Mouse (Mus musculus) v-Abl transformed pro-B cells (cell line): ENCODE results near the gene Lrrc28.

Source experiments
- in situ Hi-C, 2 experiments: fragments of 400-800 bp; cut with MboI; formaldehyde crosslinking; loops; one replicate each; pipeline ENCODE4 v1.15.1; 2025; ENCODE audit not compliant: unreplicated experiment in 2 of 2

Lrrc28 gene

GRCm38 (mm10) chr7:67644833-67645680 is at the start of gene Lrrc28:
TSS of gene Lrrc28 (minus strand) at chr7:67645268.
- in situ Hi-C loops, result loop anchor here (5.0 to 25.0 kb wide), 6 partner anchors 283 to 1958 kb away; partner anchors contain the start of genes Asb7 (in 1 of the 2), Lins1 (in 1 of the 2), Mef2a (in 1 of the 2) and Selenos (in 1 of the 2)

DNA sequence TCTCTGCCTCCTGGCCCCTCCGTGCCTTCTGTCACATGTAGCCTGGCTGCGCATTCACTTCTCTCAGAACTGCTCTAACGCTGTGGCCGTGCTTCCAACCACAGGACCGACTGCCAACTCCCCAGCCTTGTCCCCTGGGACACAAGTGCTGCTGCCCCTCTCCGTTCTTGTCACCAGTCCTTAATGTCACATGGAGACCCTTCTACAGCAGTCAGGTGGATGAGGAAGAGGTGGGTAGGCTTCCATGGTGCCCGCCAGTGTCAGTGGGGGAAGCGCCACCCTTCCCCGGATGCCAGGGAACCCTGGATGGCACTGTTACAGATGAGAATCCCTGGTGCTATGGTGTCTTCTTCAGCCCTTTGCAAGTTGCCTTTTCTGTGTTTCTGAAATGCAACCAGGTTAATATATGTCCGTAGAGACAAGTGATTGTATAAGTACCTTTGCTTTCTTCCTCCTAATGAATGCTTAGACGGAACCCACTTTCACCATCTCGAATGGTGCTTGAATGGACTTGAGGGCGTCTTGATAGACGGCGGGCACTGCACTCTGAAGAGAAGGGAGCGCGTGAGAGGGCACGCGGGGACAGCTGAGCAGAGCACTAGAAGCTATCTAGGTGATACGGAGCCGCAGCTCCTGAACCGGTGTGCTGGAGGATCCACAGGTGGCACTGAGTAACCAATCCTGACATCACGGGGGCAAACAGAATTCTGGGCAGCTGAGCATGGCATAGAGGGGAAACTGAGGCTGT is 47.9 kb upstream of the Lrrc28 start:
- in situ Hi-C loops, result no loop called here

DNA sequence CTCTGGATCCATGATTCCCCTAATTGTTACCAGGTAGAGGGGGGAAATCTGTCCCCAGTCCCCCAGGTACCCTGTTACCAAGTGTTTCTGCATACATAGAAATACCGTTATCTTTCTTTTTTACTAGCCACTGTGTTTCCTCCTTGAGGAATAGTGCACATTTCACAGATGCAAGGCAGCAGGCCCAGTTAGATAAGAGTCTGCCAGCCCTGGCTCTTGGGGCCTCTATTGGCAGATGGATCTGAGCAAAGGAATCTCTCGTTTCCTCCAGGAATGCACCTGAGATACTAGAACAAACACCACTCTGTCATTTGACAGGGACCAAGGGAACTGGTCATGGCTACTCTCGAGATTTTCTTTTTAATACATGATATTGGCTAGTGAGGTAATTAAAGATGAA is 47.1 kb upstream of the Lrrc28 start:
- in situ Hi-C loops, result no loop called here

- in situ Hi-C loops, result no loop called here
These were observed 46.0 kb upstream of the Lrrc28 start for GRCm38 (mm10) chr7:67691036-67691435.

DNA sequence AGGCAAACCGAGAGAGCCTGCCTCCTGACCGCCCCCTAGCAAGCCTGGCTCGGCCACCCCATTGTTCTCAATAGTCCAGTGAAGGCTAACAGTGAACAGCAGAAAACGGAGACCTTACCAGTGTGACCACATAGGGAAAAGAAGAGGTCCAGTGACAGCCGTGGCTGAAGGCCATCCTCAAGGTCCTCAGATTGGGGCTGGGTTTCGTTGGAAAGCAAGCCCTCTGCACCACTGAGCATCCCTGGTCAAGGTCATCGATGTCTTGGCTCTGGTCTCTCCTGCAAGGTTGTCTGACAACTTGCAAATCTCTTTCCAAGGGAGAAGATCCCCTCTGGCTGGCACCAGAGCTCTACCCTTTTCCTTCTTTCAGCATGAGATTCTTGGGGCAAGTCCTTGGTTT is 44.7 kb upstream of the Lrrc28 start:
- in situ Hi-C loops, result no loop called here

DNA sequence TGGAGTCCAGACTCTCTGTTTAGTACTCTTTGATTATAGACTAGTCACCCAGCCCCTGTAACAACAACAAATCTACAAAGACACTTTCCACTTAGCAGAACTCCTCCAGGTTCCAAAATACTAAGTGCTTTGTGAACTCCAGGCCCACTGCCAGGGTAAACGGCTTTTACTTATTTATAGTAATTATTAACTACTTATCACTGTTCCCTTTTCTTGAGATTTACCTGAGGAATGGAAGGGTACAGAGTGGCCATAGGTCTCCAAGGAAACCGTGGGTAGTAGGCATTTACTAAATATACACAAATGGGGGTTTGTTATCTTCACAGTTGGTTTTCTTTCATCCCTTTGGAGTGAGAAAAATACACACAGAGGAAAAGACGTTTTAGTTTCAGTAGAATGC is 43.2 kb upstream of the Lrrc28 start:
- in situ Hi-C loops, result no loop called here

DNA sequence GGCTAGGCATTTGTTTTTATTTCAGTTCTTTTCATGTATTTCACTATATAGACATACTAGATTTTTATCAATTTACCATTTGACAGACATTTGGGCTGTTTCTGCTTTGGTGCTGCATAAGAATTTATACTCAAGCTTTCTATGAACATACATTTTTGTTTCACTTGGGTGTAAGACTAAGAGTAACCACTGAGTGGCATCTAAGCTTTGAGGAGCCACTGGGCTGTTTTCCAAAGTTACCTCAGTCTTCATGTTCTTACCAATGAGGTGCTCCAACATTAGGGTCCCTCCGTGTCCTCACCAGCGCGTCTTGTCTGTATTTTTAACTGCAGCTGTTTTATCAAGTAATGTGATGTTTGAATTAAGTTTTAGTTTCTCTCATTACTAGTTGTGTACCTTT is 41.5 kb upstream of the Lrrc28 start:
- in situ Hi-C loops, result no loop called here

DNA sequence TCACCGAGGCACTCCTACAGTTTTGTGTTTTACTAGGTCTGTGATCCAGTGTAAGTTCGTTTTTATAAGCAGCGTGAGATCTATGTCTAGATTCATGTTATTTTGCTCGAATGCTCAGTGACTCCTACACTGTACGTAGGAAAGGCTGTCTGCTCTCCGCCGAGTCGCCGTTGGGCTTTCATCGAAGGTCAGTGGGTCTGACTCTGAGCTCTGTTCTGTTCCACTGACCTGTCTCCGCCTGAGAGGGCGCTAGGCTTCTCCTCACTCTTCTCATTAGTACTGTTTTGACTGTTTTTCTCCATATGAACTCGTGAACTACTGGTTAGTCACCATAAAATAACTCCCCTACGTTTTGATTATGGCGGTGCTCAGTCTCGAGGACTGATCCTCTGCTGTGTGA is 37.9 kb upstream of the Lrrc28 start:
- in situ Hi-C loops, result no loop called here

DNA sequence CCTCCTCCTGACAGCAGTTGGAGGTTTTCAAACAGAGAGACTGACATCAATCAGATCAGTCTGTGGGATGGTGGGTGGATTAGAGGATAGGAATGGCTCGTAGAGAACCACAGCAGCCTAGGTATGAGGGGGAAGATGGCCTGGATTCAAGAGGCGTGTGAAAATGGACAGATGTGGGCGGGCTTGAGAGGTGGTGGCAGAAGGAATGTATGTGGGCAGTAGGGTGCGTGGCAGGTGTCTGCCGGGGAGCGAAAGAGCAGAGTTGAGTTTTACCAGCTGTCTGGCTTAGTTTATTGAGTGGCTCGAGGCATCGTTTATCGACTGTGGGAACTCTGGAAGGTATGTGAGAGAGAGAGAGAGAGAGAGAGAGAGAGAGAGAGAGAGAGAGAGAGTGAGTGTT is 36.0 kb upstream of the Lrrc28 start:
- in situ Hi-C loops, result no loop called here

- in situ Hi-C loops, result loop anchor here in 1 of 2 experiments (10.0 kb wide), 1 partner anchor 676 kb away; no protein-coding TSS in a partner anchor
These were observed 33.9 kb upstream of the Lrrc28 start for GRCm38 (mm10) chr7:67678878-67679499.

GRCm38 (mm10) chr7:67673656-67674055 is 28.6 kb upstream of the Lrrc28 start:
- in situ Hi-C loops, result loop anchor here in 1 of 2 experiments (10.0 kb wide), 1 partner anchor 681 kb away; no protein-coding TSS in a partner anchor

GRCm38 (mm10) chr7:67672650-67673049 is 27.6 kb upstream of the Lrrc28 start:
- in situ Hi-C loops, result loop anchor here in 1 of 2 experiments (10.0 kb wide), 1 partner anchor 682 kb away; no protein-coding TSS in a partner anchor

- in situ Hi-C loops, result loop anchor here in 1 of 2 experiments (10.0 kb wide), 1 partner anchor 684 kb away; no protein-coding TSS in a partner anchor
These were observed 25.9 kb upstream of the Lrrc28 start for GRCm38 (mm10) chr7:67670965-67671364.

DNA sequence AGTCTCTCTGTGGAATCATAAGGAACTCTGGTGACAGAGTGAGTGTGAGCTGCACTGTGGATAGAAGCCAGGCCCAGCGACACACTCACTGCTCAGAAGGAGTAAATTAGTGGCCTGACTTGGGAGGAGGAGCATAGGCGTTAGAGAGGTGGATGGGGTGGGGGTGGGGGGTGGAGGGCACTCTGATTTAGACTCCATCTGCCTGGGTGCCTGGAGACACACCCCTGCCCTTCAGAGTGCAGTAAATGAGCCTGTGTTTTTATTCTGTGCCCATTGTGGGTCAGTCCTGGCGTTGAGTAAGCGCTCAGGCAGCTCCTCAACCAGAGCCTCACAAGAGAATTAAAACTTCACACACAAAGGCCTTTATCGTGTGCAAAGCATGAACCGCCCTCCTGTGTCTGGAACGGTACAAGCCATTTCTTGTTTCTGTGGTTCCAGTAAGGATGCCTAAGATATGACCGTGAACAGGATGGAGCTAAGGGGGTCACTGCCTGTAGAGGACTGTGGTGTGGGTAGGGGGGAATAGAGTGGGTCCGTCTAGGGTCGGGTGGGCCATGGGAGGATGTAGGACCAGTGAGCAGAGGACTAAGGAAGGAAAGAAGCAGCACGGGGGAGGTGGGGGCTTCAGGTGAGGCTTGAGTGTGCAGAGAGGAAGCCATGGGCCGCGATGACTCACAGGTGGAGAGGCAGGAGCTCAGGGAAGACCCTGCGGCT is 19.1 kb upstream of the Lrrc28 start:
- in situ Hi-C loops, result no loop called here

GRCm38 (mm10) chr7:67662424-67662823 is 17.4 kb upstream of the Lrrc28 start:
- in situ Hi-C loops, result no loop called here

DNA sequence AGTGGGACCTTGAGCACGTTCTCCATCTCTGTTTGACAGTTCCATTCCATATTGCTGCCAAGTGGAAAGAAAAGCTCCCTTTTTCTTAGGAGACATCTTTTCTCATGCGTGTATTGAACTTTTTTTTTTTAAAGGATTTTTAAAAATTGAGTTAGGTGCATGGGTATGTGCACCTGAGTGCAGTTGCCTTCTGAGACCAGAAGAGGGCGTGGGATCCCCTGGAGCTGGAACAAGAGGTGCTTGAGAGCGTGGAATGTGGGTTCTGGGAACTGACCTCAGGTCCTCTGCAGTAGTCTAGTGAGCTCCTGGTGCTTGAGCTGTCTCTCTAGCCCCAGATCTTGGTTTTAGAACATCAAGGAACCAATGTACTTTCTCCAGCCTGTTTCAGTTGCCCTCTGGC is 13.0 kb upstream of the Lrrc28 start:
- in situ Hi-C loops, result no loop called here

DNA sequence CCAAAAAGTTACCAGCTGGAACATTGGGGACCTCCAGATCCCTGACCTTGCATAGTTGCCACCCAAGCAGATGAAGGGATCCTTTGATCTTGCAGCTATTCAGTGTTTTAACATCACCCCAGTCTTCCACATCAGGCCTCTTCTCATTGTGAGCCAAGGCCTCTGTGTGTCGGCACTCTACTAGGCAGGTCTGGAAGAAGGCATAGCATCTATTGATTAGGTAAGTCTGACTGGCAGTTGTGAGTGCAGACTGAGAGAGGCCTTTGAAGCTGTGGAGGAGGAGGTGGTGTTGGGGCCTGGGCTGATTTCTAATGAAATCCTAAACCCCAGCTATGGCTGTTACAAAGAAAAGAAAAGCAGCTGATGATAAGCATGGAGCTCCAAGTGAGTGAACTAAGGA is 10.1 kb upstream of the Lrrc28 start:
- in situ Hi-C loops, result no loop called here

DNA sequence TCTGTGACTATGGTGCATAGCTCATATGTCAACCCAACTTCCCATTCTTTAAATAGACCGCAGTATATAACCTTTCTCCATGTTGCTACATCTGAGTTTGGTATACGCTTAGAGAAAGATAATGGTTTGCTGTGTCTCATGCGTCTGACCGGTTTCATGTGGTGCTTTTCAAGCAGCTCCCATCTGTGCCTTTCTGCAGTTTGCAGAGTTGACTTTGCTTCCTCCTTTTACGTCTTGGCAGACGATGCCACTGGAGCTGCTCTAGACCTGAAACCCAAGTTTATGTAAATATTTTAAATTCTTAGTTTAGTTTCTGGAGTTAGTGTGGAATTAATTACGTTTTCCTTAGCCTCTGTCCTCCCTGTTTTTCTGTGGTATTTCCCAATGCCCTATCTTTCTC is 9.6 kb upstream of the Lrrc28 start:
- in situ Hi-C loops, result no loop called here

GRCm38 (mm10) chr7:67652211-67652610 is 7.1 kb upstream of the Lrrc28 start:
- in situ Hi-C loops, result no loop called here

DNA sequence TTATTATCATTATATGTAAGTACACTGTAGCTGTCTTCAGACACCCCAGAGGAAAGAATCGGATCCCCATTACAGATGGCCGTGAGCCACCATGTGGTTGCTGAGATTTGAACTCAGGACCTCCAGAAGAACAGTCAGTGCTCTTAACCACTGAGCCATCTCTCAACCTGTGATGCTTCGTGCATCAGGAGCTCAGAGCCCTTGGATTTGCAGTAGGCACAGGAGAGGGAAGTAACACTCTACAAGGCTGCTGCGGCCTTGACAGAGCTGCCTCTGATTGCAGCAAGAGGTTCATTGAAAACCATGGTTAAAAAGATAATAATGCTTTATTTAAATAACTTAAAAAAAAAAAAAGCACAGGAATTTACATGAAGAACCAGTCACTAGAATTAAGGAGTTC is 3.3 kb upstream of the Lrrc28 start:
- in situ Hi-C loops, result loop anchor here (5.0 to 25.0 kb wide), 5 partner anchors 286 to 1961 kb away; partner anchors contain the start of genes Mef2a (in 1 of the 2), Selenos (in 1 of the 2) and Tm2d3 (in 1 of the 2)
